Mouse (Mus musculus) stomach, postnatal 0 days (tissue): ENCODE measurements around the gene Kdm1b.

Experiments used
- CTCF ChIP-seq: IDR thresholded peaks from 2 replicates; pipeline ENCODE4 v1.5.1; 2016; ENCODE audit warnings: antibody characterized with exemption, low read depth, mild to moderate bottlenecking, moderate library complexity
- EP300 ChIP-seq: optimal IDR thresholded peaks from 2 replicates; pipeline ENCODE3; 2016; ENCODE audit warnings: antibody characterized with exemption

- TF ChIP-seq CTCF (no peak), EP300 (no peak)
These were observed 45.9 kb upstream of the Kdm1b start for GRCm38 (mm10) chr13:46997355-46997754.
